Comparison of ENCODE assay signal across 8 mouse cellular contexts in genomic region chr6:108417508-108417907, GRCm38 (mm10).
DNase-seq lines count a peak whose midpoint lies in the region; ATAC-seq and TF ChIP-seq lines count a peak whose summit lies in the region.

No protein-coding gene starts in this region.

- H3K27ac ChIP-seq in heart, embryonic 10.5 days: no peak overlapping the region
- H3K27ac ChIP-seq in cerebellum, adult 2 months (ENCODE audit: insufficient read depth, low read length): no peak overlapping the region
- H3K27ac ChIP-seq in forebrain, embryonic 16.5 days (ENCODE audit: low read length): no peak overlapping the region
- H3K27ac ChIP-seq in intestine, embryonic 14.5 days (ENCODE audit: low read depth): no peak overlapping the region
- no peak overlapping the region for H3K27ac ChIP-seq in midbrain, embryonic 14.5 days (replicated peaks; ENCODE audit: low read depth, low read length)

- H3K27me3 ChIP-seq in heart, embryonic 10.5 days (ENCODE audit: insufficient read depth, poor library complexity, severe bottlenecking): no peaks in the 10 kb centered on the region
- H3K27me3 ChIP-seq in cerebellum, adult 2 months (ENCODE audit: control insufficient read depth, insufficient read depth, low read length): no peaks in the 10 kb centered on the region
- no peaks in the 10 kb centered on the region for H3K27me3 ChIP-seq in forebrain, embryonic 16.5 days (replicated peaks; ENCODE audit: control insufficient read depth, insufficient read depth, low read length)
- no peaks in the 10 kb centered on the region for H3K27me3 ChIP-seq in intestine, embryonic 14.5 days (replicated peaks; ENCODE audit: control insufficient read depth, insufficient read depth, low read length)
- H3K27me3 ChIP-seq in midbrain, embryonic 14.5 days (ENCODE audit: control insufficient read depth, insufficient read depth, low read length): no peaks in the 10 kb centered on the region

- ATAC-seq in forebrain, embryonic 16.5 days: peak; percentile 92
- ATAC-seq in intestine, embryonic 14.5 days (replicated peaks; ENCODE audit: low FRiP score, low TSS enrichment, low read depth): peak; percentile 88
- peak; percentile 85 for ATAC-seq in midbrain, embryonic 14.5 days (ENCODE audit: low FRiP score, low TSS enrichment)

- DNase-seq in heart, embryonic 10.5 days (ENCODE audit: low spot score): peak; percentile 82
- DNase-seq in heart, postnatal 25 days (ENCODE audit: low spot score): no peak
- DNase-seq in cerebellum, adult 2 months: peak; percentile 71 to 78
- DNase-seq in intestine, embryonic 14.5 days (ENCODE audit: low spot score): peak; percentile 81
- DNase-seq in left cerebral cortex, postnatal 36 days (ENCODE audit: low spot score in 2 of 2): peak; percentile 65
- DNase-seq in midbrain, embryonic 14.5 days: peak; percentile 87
- peak; percentile 15 for DNase-seq in spleen, adult 12 weeks (ENCODE audit: low spot score)

- H3K9me3 ChIP-seq in heart, embryonic 10.5 days: no peaks in the 10 kb centered on the region
- no peaks in the 10 kb centered on the region for H3K9me3 ChIP-seq in forebrain, embryonic 16.5 days (ENCODE audit: control insufficient read depth, low read length)
- no peaks in the 10 kb centered on the region for H3K9me3 ChIP-seq in intestine, embryonic 14.5 days (ENCODE audit: control insufficient read depth, low read length)
- H3K9me3 ChIP-seq in midbrain, embryonic 14.5 days (ENCODE audit: control insufficient read depth, low read length): no peaks in the 10 kb centered on the region

- 56% methylated on average over 8 of the region's 8 CpGs for WGBS in heart, embryonic 10.5 days
- WGBS in cerebellum, adult 2 months: 14% methylated on average over 8 of the region's 8 CpGs
- 35% methylated on average over 8 of the region's 8 CpGs for WGBS in forebrain, embryonic 16.5 days
- 39% methylated on average over 8 of the region's 8 CpGs for WGBS in intestine, embryonic 14.5 days
- WGBS in midbrain, embryonic 14.5 days: 43% methylated on average over 8 of the region's 8 CpGs

- H3K4me2 ChIP-seq in forebrain, embryonic 16.5 days (ENCODE audit: low read length): no peak overlapping the region
- no peak overlapping the region for H3K4me2 ChIP-seq in intestine, embryonic 14.5 days (ENCODE audit: low read length)
- no peak overlapping the region for H3K4me2 ChIP-seq in midbrain, embryonic 14.5 days (ENCODE audit: low read length)

- no peaks in the 10 kb centered on the region for H3K4me1 ChIP-seq in heart, embryonic 10.5 days
- H3K4me1 ChIP-seq in cerebellum, adult 2 months (ENCODE audit: control insufficient read depth, insufficient read depth, low read length): no peaks in the 10 kb centered on the region
- H3K4me1 ChIP-seq in forebrain, embryonic 16.5 days (replicated peaks; ENCODE audit: control insufficient read depth, insufficient read depth, low read length): no peaks in the 10 kb centered on the region
- H3K4me1 ChIP-seq in intestine, embryonic 14.5 days (replicated peaks; ENCODE audit: control insufficient read depth, insufficient read depth, low read length): no peaks in the 10 kb centered on the region
- H3K4me1 ChIP-seq in midbrain, embryonic 14.5 days (ENCODE audit: control insufficient read depth, insufficient read depth, low read length): no peaks in the 10 kb centered on the region

- H3K36me3 ChIP-seq in heart, embryonic 10.5 days: peaks cover 63% of the 10 kb centered on the region
- no peaks in the 10 kb centered on the region for H3K36me3 ChIP-seq in forebrain, embryonic 16.5 days (ENCODE audit: control insufficient read depth, insufficient read depth)
- peaks cover 51% of the 10 kb centered on the region for H3K36me3 ChIP-seq in intestine, embryonic 14.5 days (ENCODE audit: control insufficient read depth, insufficient read depth, low read length)
- no peaks in the 10 kb centered on the region for H3K36me3 ChIP-seq in midbrain, embryonic 14.5 days (ENCODE audit: control insufficient read depth, insufficient read depth, low read length)

- intact Hi-C loops in heart, postnatal 25 days (cut with DNase I): loop anchor here (1.0 to 5.0 kb wide), 3 partner anchors 245 to 318 kb away; partner anchors contain the start of gene Bhlhe40
- intact Hi-C loops in left cerebral cortex, postnatal 36 days (cut with DNase I): loop anchor here (1.0 to 5.0 kb wide), 2 partner anchors 295 to 319 kb away; no protein-coding TSS in a partner anchor

- H3K9ac ChIP-seq in forebrain, embryonic 16.5 days (replicated peaks; ENCODE audit: low read depth, low read length): no peak overlapping the region
- no peak overlapping the region for H3K9ac ChIP-seq in intestine, embryonic 14.5 days (ENCODE audit: low read length)
- no peak overlapping the region for H3K9ac ChIP-seq in midbrain, embryonic 14.5 days (replicated peaks; ENCODE audit: low read length)

- TF ChIP-seq POLR2A in cerebellum, adult 2 months (IDR thresholded peaks at IDR 0.05; ENCODE audit: borderline replicate concordance, insufficient read depth, low read length): no peak

- no peak overlapping the region for H3K4me3 ChIP-seq in heart, embryonic 10.5 days
- H3K4me3 ChIP-seq in cerebellum, adult 2 months (replicated peaks; ENCODE audit: insufficient read depth, low read depth, low read length): no peak overlapping the region
- H3K4me3 ChIP-seq in forebrain, embryonic 16.5 days (replicated peaks; ENCODE audit: low read length): no peak overlapping the region
- H3K4me3 ChIP-seq in intestine, embryonic 14.5 days (ENCODE audit: low read depth, low read length): no peak overlapping the region
- H3K4me3 ChIP-seq in midbrain, embryonic 14.5 days (replicated peaks; ENCODE audit: low read depth, low read length): no peak overlapping the region

- TF ChIP-seq CTCF in cerebellum, adult 2 months (IDR thresholded peaks at IDR 0.05; ENCODE audit: borderline replicate concordance, insufficient read depth, low read depth, low read length): peak; percentile 99
